Mouse (Mus musculus) cerebellum, adult 2 months (tissue): Measurements from ENCODE around the gene Grb7.

ENCODE experiments used
- CTCF ChIP-seq: fragments of 200-500 bp; IDR thresholded peaks from 2 replicates; pipeline ENCODE4 v1.5.1; 2011; ENCODE audit warnings: low read depth, mild to moderate bottlenecking, control low read depth, low read length, moderate library complexity, borderline replicate concordance; ENCODE audit not compliant: insufficient read depth
- POLR2A ChIP-seq: fragments of 200-500 bp; IDR thresholded peaks from 2 replicates; pipeline ENCODE4 v1.6.1; 2011; ENCODE audit warnings: low read length, control low read depth, borderline replicate concordance; ENCODE audit not compliant: insufficient read depth

DNA sequence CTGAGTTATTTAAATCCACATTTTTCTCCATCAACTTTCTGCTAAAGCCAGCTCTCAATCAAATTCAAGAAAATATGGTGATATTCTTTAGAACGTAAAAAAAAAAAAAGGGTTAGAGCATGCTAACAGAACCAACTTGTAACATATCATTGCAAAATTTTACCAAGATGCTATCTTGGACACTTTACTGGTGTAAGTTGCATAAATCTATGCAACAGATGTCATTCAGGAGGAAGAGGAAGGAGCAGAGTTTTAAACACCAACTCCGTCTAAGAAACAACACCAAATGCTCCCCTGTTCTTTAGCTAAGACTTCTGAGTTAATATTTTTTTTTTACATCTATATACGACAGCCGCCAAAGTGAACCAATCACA is 30.2 kb downstream of the Grb7 start:
- TF ChIP-seq CTCF (no peak), POLR2A (no peak)
